Mouse (Mus musculus): ENCODE measurements at regions not wholly inside any gene's neighbourhood (a gene's known extent, or its start where the extent isn't known, plus 50 kb on each side); places are given as distances from the start of the nearest gene placed in this dataset.

DNA sequence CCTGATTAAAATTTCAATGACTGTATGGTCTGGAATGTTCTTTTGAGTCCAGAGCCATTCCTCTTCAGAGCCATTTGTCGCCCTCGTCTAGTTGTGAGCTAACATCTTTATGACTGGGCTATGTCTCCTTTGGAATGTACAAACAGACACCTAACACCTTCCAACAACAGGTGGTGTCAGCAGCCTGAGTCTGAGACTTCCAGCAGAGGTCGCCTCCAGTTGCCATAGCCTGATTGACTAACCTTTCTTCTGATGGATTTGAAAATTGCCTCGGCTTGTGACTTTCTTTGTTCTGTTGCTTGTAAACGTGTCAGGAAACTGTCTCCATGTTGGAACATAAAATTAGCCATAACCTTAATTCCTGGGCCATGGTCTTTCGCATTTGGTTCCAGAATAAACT, 284.8 kb upstream of the Hs6st1 start:
- DNase-seq (ENCODE audit: low spot score) (no peak), ATAC-seq (replicated peaks; ENCODE audit: low FRiP score) (no peak)
- WGBS: 71% methylated on average over 6 of the region's 6 CpGs
- H3K4me1 ChIP-seq (replicated peaks; ENCODE audit: control insufficient read depth, insufficient read depth, low read length): no peaks in the 10 kb centered on the region
- H3K36me3 ChIP-seq (ENCODE audit: control insufficient read depth, insufficient read depth, low read length): no peaks in the 10 kb centered on the region
- no peak overlapping the region for H3K4me3 ChIP-seq (ENCODE audit: low read depth, low read length)
- no peak overlapping the region for H3K9ac ChIP-seq (ENCODE audit: low read depth, low read length)
- no peaks in the 10 kb centered on the region for H3K9me3 ChIP-seq (ENCODE audit: control insufficient read depth, low read length)
- no peak overlapping the region for H3K27ac ChIP-seq (ENCODE audit: low read depth, low read length)
- no peaks in the 10 kb centered on the region for H3K27me3 ChIP-seq (replicated peaks; ENCODE audit: control insufficient read depth, insufficient read depth, low read length)
- H3K4me2 ChIP-seq: no peak overlapping the region

- no peak overlapping the region for H3K9ac ChIP-seq (ENCODE audit: low read depth, low read length)
- DNase-seq (ENCODE audit: low spot score) (no peak), ATAC-seq (replicated peaks; ENCODE audit: low FRiP score) (no peak)
- WGBS: 78% methylated on average over 4 of the region's 4 CpGs
- no peaks in the 10 kb centered on the region for H3K4me1 ChIP-seq (replicated peaks; ENCODE audit: control insufficient read depth, insufficient read depth, low read length)
- H3K4me3 ChIP-seq (ENCODE audit: low read depth, low read length): no peak overlapping the region
- no peaks in the 10 kb centered on the region for H3K9me3 ChIP-seq (ENCODE audit: control insufficient read depth, low read length)
- H3K4me2 ChIP-seq: no peak overlapping the region
- no peaks in the 10 kb centered on the region for H3K27me3 ChIP-seq (replicated peaks; ENCODE audit: control insufficient read depth, insufficient read depth, low read length)
- no peak overlapping the region for H3K27ac ChIP-seq (ENCODE audit: low read depth, low read length)
- H3K36me3 ChIP-seq (ENCODE audit: control insufficient read depth, insufficient read depth, low read length): no peaks in the 10 kb centered on the region
These were observed 282.0 kb upstream of the Hs6st1 start for GRCm38 (mm10) chr1:35786241-35786640.

DNA sequence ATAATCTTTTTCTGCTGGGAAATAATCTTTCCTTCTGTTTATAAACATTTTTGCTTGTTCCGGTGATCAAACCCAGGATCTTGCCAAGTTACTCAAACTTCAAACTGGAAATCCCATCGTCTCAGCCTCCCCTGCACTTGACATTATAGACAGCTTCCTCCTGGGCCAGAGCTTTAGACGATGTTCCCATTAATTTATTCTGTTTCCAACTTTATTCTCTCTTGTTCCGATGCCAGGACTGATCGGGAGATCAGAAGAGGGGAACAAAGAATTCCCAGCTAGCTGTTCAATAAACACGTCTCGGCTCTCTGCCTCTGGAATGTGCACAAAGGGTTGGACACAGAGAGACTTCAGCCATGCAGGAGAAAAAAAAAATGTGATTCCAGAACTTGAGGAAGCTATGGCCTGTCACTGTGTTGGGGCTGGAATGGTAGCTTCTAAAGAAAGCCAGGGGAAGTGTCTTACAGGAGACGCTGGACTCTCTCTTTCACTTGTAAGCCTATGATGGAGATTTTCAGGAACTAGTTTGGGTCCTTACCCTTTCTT, 281.5 kb upstream of the Hs6st1 start:
- Histone ChIP-seq H3K36me3 (ENCODE audit: control insufficient read depth, insufficient read depth, low read length) (no peaks in the 10 kb centered on the region), H3K27me3 (replicated peaks; ENCODE audit: control insufficient read depth, insufficient read depth, low read length) (no peaks in the 10 kb centered on the region), H3K9ac (ENCODE audit: low read depth, low read length) (no peak overlapping the region), H3K9me3 (ENCODE audit: control insufficient read depth, low read length) (no peaks in the 10 kb centered on the region), H3K27ac (ENCODE audit: low read depth, low read length) (no peak overlapping the region), H3K4me1 (replicated peaks; ENCODE audit: control insufficient read depth, insufficient read depth, low read length) (no peaks in the 10 kb centered on the region), H3K4me2 (no peak overlapping the region), H3K4me3 (ENCODE audit: low read depth, low read length) (no peak overlapping the region)
- WGBS: 82% methylated on average over 8 of the region's 8 CpGs
- ATAC-seq (replicated peaks; ENCODE audit: low FRiP score): no peak
- no peak for DNase-seq (ENCODE audit: low spot score)

DNA sequence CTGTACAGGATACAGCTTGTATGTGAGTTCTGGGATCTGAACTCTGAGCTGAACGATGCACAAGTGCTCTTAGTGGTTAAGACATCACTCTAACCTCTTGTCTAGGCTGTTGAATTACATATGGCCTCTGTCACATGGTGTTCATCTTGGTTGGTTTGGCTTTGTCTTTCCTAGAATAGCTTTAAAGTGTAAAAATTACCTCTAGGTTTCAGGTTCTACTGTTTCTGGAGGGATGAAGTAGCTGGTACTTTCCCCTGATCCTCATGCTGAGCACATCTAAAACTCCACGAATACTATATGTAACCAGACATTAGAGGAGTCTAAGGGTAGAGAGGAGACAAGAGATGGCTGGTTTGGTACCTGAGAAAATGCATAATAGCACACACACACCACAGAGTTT, 271.1 kb upstream of the Hs6st1 start:
- Histone ChIP-seq H3K27me3 (replicated peaks; ENCODE audit: control insufficient read depth, insufficient read depth, low read length) (no peaks in the 10 kb centered on the region), H3K4me1 (replicated peaks; ENCODE audit: control insufficient read depth, insufficient read depth, low read length) (no peaks in the 10 kb centered on the region), H3K9me3 (ENCODE audit: control insufficient read depth, low read length) (no peaks in the 10 kb centered on the region), H3K4me2 (no peak overlapping the region), H3K9ac (ENCODE audit: low read depth, low read length) (no peak overlapping the region), H3K36me3 (ENCODE audit: control insufficient read depth, insufficient read depth, low read length) (no peaks in the 10 kb centered on the region), H3K27ac (ENCODE audit: low read depth, low read length) (no peak overlapping the region), H3K4me3 (ENCODE audit: low read depth, low read length) (no peak overlapping the region)
- ATAC-seq (replicated peaks; ENCODE audit: low FRiP score): no peak
- no peak for DNase-seq (ENCODE audit: low spot score)
- 65% methylated on average over 2 of the region's 2 CpGs for WGBS

GRCm38 (mm10) chr1:35797526-35797925, 270.7 kb upstream of the Hs6st1 start:
- 70% methylated on average over 2 of the region's 2 CpGs for WGBS
- no peak overlapping the region for H3K27ac ChIP-seq (ENCODE audit: low read depth, low read length)
- no peak overlapping the region for H3K4me3 ChIP-seq (ENCODE audit: low read depth, low read length)
- ATAC-seq (replicated peaks; ENCODE audit: low FRiP score) (no peak), DNase-seq (ENCODE audit: low spot score) (no peak)
- no peaks in the 10 kb centered on the region for H3K27me3 ChIP-seq (replicated peaks; ENCODE audit: control insufficient read depth, insufficient read depth, low read length)
- H3K9me3 ChIP-seq (ENCODE audit: control insufficient read depth, low read length): no peaks in the 10 kb centered on the region
- no peak overlapping the region for H3K9ac ChIP-seq (ENCODE audit: low read depth, low read length)
- no peak overlapping the region for H3K4me2 ChIP-seq
- no peaks in the 10 kb centered on the region for H3K4me1 ChIP-seq (replicated peaks; ENCODE audit: control insufficient read depth, insufficient read depth, low read length)
- no peaks in the 10 kb centered on the region for H3K36me3 ChIP-seq (ENCODE audit: control insufficient read depth, insufficient read depth, low read length)

GRCm38 (mm10) chr1:35805546-35805945, 262.7 kb upstream of the Hs6st1 start:
- no peak for DNase-seq (ENCODE audit: low spot score)
- no peaks in the 10 kb centered on the region for H3K4me1 ChIP-seq (replicated peaks; ENCODE audit: control insufficient read depth, insufficient read depth, low read length)
- no peak overlapping the region for H3K4me3 ChIP-seq (ENCODE audit: low read depth, low read length)
- no peaks in the 10 kb centered on the region for H3K9me3 ChIP-seq (ENCODE audit: control insufficient read depth, low read length)
- H3K4me2 ChIP-seq: no peak overlapping the region
- no peak overlapping the region for H3K27ac ChIP-seq (ENCODE audit: low read depth, low read length)
- no peaks in the 10 kb centered on the region for H3K27me3 ChIP-seq (replicated peaks; ENCODE audit: control insufficient read depth, insufficient read depth, low read length)
- H3K36me3 ChIP-seq (ENCODE audit: control insufficient read depth, insufficient read depth, low read length): no peaks in the 10 kb centered on the region
- H3K9ac ChIP-seq (ENCODE audit: low read depth, low read length): no peak overlapping the region
- ATAC-seq (replicated peaks; ENCODE audit: low FRiP score): no peak
- 82% methylated on average over 3 of the region's 3 CpGs for WGBS

DNA sequence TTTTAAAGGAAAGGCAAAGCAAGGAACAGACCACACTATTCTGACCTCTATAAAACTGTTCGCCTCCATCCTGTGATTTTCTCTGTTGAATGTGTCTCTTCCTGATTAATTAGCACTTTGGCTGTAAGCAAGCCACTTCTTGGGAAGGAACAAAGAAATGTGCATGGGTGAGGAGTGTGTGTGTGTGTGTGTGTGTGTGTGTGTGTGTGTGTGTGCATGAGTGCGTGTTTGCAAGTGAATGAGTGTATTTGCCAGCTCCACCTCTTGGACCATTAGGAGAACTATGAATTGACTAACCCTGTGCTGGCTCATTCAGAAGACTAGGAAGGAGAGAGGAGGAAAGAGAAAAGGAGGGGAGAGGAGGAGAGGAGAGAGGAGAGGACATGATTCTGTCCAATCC, 261.9 kb upstream of the Hs6st1 start:
- DNase-seq (ENCODE audit: low spot score): no peak
- H3K36me3 ChIP-seq (ENCODE audit: control insufficient read depth, insufficient read depth, low read length): no peaks in the 10 kb centered on the region
- whole genome bisulfite sequencing: 79% methylated on average over 2 of the region's 2 CpGs
- H3K4me2 ChIP-seq: no peak overlapping the region
- H3K4me1 ChIP-seq (replicated peaks; ENCODE audit: control insufficient read depth, insufficient read depth, low read length): no peaks in the 10 kb centered on the region
- no peak overlapping the region for H3K9ac ChIP-seq (ENCODE audit: low read depth, low read length)
- no peak overlapping the region for H3K4me3 ChIP-seq (ENCODE audit: low read depth, low read length)
- H3K27me3 ChIP-seq (replicated peaks; ENCODE audit: control insufficient read depth, insufficient read depth, low read length): no peaks in the 10 kb centered on the region
- no peaks in the 10 kb centered on the region for H3K9me3 ChIP-seq (ENCODE audit: control insufficient read depth, low read length)
- ATAC-seq (replicated peaks; ENCODE audit: low FRiP score): no peak
- no peak overlapping the region for H3K27ac ChIP-seq (ENCODE audit: low read depth, low read length)

DNA sequence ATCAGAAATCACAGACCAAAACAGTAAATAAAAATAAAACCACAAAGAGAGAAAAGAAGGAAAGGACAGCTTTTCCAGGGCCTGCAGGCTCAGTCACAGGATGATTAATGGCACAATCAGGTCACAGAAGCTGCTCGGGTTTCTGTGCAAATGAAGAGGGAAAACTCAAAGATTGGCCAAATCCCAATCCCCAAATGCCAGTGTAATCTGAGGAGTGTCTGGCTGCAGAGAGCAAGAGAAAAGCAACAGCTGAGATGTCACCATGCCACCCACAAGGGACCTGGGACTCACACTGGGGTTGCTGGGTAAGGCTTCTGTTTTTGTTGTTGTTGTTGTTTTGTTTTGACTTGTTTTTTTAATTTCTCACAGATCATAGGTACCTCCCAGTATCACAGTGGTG, 261.5 kb upstream of the Hs6st1 start:
- Histone ChIP-seq H3K36me3 (ENCODE audit: control insufficient read depth, insufficient read depth, low read length) (no peaks in the 10 kb centered on the region), H3K9ac (ENCODE audit: low read depth, low read length) (no peak overlapping the region), H3K4me2 (no peak overlapping the region), H3K4me3 (ENCODE audit: low read depth, low read length) (no peak overlapping the region), H3K4me1 (replicated peaks; ENCODE audit: control insufficient read depth, insufficient read depth, low read length) (no peaks in the 10 kb centered on the region), H3K9me3 (ENCODE audit: control insufficient read depth, low read length) (no peaks in the 10 kb centered on the region), H3K27ac (ENCODE audit: low read depth, low read length) (no peak overlapping the region), H3K27me3 (replicated peaks; ENCODE audit: control insufficient read depth, insufficient read depth, low read length) (no peaks in the 10 kb centered on the region)
- ATAC-seq (replicated peaks; ENCODE audit: low FRiP score) (no peak), DNase-seq (ENCODE audit: low spot score) (no peak)
- 45% methylated on average over 1 of the region's 1 CpGs for WGBS

DNA sequence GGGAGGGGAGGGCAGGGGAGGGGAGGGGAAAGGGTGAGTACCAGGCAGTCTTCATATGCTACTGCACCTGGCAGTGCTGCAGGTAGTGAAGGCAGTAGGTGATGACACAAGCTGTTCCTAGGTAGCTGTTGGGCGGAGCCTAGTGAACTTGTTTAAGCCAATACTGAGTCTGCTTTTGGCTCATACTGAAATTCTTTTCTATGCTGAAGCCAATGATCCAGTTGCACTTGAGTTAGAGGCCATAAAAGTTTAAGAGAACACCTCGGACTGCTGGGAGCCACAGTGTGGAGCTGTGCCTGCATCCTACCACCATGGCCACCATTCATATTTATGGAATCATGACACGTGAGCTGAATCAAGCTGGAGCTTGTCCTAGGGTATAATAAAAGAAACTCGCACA, 259.3 kb upstream of the Hs6st1 start:
- Histone ChIP-seq H3K4me1 (replicated peaks; ENCODE audit: control insufficient read depth, insufficient read depth, low read length) (no peaks in the 10 kb centered on the region), H3K9ac (ENCODE audit: low read depth, low read length) (no peak overlapping the region), H3K9me3 (ENCODE audit: control insufficient read depth, low read length) (no peaks in the 10 kb centered on the region), H3K4me3 (ENCODE audit: low read depth, low read length) (no peak overlapping the region), H3K27ac (ENCODE audit: low read depth, low read length) (no peak overlapping the region), H3K36me3 (ENCODE audit: control insufficient read depth, insufficient read depth, low read length) (no peaks in the 10 kb centered on the region), H3K27me3 (replicated peaks; ENCODE audit: control insufficient read depth, insufficient read depth, low read length) (no peaks in the 10 kb centered on the region), H3K4me2 (no peak overlapping the region)
- WGBS: 82% methylated on average over 4 of the region's 4 CpGs
- ATAC-seq (replicated peaks; ENCODE audit: low FRiP score) (no peak), DNase-seq (ENCODE audit: low spot score) (no peak)
